Mouse (Mus musculus) intestine, postnatal 0 days (tissue): ENCODE results near the gene Kif13a. TPM values are rescaled to one million over a fixed set of nuclear protein-coding genes. Genes with fewer than 3 reads are reported as not detected.

ENCODE experiments used
- ATAC-seq: fragments of 200-750 bp; cut with Nextera tagmentation; 2 replicates; pipeline ENCODE4 v1.8.0; 2017; ENCODE audit warnings: mild to moderate bottlenecking, moderate TSS enrichment, moderate library complexity
- H3K27ac ChIP-seq: fragments of 300-500 bp; sonication (generic); 2 replicates; pipeline ENCODE4 v1.5.1; 2014; ENCODE audit warnings: mild to moderate bottlenecking, low read depth, low read length, moderate library complexity
- H3K27me3 ChIP-seq: fragments of 300-500 bp; sonication (generic); replicated peaks from 2 replicates; pipeline ENCODE4 v1.6.1; 2014; ENCODE audit warnings: low read length, mixed read lengths; ENCODE audit not compliant: control insufficient read depth, insufficient read depth
- H3K36me3 ChIP-seq: fragments of 300-500 bp; sonication (generic); 2 replicates; pipeline ENCODE4 v1.6.1; 2014; ENCODE audit warnings: mild to moderate bottlenecking, moderate library complexity; ENCODE audit not compliant: control insufficient read depth, insufficient read depth
- H3K4me1 ChIP-seq: fragments of 300-500 bp; sonication (generic); replicated peaks from 2 replicates; pipeline ENCODE4 v1.6.1; 2014; ENCODE audit warnings: antibody characterized with exemption, low read length, mixed read lengths; ENCODE audit not compliant: control insufficient read depth, insufficient read depth
- H3K4me2 ChIP-seq: fragments of 300-500 bp; sonication (generic); replicated peaks from 2 replicates; pipeline ENCODE4 v1.6.1; 2014; ENCODE audit warnings: low read depth, mild to moderate bottlenecking, moderate library complexity
- H3K4me3 ChIP-seq: fragments of 300-500 bp; sonication (generic); 2 replicates; pipeline ENCODE4 v1.5.1; 2014; ENCODE audit warnings: low read depth, low read length
- H3K9ac ChIP-seq: fragments of 300-500 bp; sonication (generic); 2 replicates; pipeline ENCODE4 v1.6.1; 2014; ENCODE audit warnings: mild to moderate bottlenecking, low read depth, low read length
- H3K9me3 ChIP-seq: fragments of 300-500 bp; sonication (generic); 2 replicates; pipeline ENCODE4 v1.6.1; 2016; ENCODE audit warnings: mixed run types; ENCODE audit not compliant: control insufficient read depth
- CTCF ChIP-seq: sonication (generic); IDR thresholded peaks from 2 replicates; pipeline ENCODE4 v1.5.1; 2016; ENCODE audit warnings: low read depth, mild to moderate bottlenecking, control low read depth, antibody characterized with exemption, moderate library complexity
- WGBS: fragments of 180-500 bp; shearing (Covaris S2); extraction: QIAGEN DNeasy Blood & Tissue Kit; methylation state at CpG from one replicate; pipeline ENCODE4 v1.1.7; 2014; 5-methylcytosine and 5-hydroxymethylcytosine counted together
- polyA plus RNA-seq: library from polyadenylated mRNA; unstranded; fragments of >200 nt; fragmentation: Nextera tagmentation; extraction: Ambion mirVana; gene quantifications from 2 replicates; pipeline ENCODE4 v1.2.1, GENCODE M21; 2015

Kif13a gene
- polyA plus RNA-seq, 1 experiment from 2014 or later = 11.3 TPM

DNA sequence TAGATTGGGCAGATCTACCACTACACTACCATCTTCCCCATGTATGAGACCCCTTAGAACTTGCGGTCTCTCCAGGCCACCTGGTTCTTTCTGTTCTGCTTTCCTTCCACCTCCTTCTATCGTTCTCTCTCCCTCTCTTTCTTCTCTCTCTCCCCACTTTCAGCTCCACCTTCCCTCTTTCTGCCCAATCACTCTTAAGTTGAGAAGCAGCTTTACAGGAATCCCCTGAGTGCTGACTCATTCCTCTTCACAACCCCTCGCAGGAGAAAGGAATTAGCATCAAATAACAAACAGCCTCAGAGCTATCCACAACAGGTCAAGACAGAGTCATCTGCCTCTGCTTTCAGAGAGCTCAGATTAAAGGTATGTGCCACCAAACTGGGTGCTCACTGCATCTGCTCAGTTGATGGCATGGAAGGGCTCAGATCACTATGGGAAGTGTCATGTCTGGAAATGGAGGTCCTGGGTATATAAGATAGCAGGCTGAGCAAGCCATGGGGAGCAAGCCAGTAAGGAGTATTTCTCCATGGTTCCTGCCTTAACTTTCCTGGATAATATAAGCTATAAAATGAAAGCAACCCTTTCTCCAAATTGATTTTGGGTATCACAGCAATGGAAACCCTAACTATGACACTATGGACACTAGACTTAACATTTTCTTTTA, 213.6 kb downstream of the Kif13a start:
- no peaks in the 10 kb centered on the region for H3K9me3 ChIP-seq
- TF ChIP-seq CTCF = no peak
- no peaks in the 10 kb centered on the region for H3K27me3 ChIP-seq
- no peak overlapping the region for H3K27ac ChIP-seq
- WGBS = 63% methylated on average over 3 of the region's 3 CpGs
- H3K4me2 ChIP-seq = no peak overlapping the region
- no peak overlapping the region for H3K4me3 ChIP-seq
- H3K4me1 ChIP-seq = no peaks in the 10 kb centered on the region
- ATAC-seq = no peak
- peaks cover 23% of the 10 kb centered on the region for H3K36me3 ChIP-seq
- H3K9ac ChIP-seq = no peak overlapping the region

DNA sequence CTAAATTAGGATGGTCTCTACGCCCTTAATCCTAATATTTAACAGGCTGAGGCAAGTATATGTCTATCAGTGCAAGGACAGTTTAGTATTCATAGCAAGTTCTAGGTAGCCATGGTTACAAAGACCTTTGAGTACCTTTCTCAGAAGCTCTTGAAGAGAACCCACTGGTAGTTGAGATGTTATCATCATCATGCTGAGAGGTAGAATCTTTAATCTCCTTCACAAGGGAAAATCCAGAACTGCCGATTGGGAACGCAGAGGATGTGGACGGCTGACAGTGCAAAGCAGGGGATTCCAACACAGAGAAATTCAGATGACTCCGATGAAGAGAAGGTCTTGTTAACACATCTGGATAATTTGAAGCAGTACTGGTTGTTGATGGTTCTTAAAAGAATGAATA, 216.2 kb downstream of the Kif13a start:
- Histone ChIP-seq H3K9me3 (no peaks in the 10 kb centered on the region), H3K4me3 (no peak overlapping the region), H3K36me3 (peaks cover 36% of the 10 kb centered on the region), H3K4me2 (no peak overlapping the region), H3K9ac (no peak overlapping the region), H3K27me3 (no peaks in the 10 kb centered on the region), H3K4me1 (no peaks in the 10 kb centered on the region), H3K27ac (no peak overlapping the region)
- no peak for ATAC-seq
- no peak for TF ChIP-seq CTCF
- WGBS = 95% methylated on average over 5 of the region's 5 CpGs

DNA sequence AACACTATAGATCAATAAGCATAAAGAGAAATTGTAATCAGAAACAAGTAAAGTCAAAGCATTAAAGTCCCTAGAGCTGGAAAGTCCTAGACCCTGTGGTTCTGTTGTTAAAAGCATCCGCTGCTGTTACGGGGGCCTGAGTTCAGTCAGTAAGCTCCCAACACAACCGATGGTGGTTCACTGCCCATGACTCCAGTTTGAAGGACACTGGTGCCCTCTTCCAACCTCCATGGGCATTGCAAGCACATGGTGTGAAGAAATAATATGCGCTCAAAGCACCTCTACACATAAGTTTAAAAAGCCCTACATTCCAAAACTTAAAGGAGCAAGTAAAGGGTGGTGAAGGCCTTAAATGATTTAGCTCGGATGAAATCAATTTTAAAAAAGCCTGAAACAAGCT, 226.5 kb downstream of the Kif13a start:
- no peak for ATAC-seq
- H3K4me1 ChIP-seq = no peaks in the 10 kb centered on the region
- TF ChIP-seq CTCF = peak; percentile 69
- H3K9ac ChIP-seq = no peak overlapping the region
- peaks cover 14% of the 10 kb centered on the region; the same call in 1 of the 2 replicates for H3K36me3 ChIP-seq
- H3K9me3 ChIP-seq = no peaks in the 10 kb centered on the region
- H3K27me3 ChIP-seq = no peaks in the 10 kb centered on the region
- H3K27ac ChIP-seq = no peak overlapping the region
- no peak overlapping the region for H3K4me2 ChIP-seq
- WGBS = 87% methylated on average over 5 of the region's 5 CpGs
- no peak overlapping the region for H3K4me3 ChIP-seq

DNA sequence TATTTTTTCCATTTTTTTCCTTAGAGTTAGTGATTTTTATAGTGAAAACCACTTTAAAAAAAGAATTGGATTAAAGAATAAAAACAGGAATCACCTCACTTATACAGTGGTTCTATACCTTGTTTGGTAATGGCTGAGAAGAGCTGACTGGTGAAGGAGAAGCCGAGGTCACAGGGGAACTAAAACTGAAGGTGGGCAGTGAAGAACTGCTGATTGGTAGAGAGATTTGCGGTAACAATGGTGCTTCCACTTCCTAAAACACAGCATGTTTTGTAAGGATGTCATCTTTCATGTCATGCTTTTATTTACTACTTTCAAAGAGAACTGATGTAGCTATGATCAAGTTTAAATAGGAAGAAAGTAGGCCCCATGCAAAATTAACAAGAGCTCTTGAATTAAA, 228.2 kb downstream of the Kif13a start:
- 83% methylated on average over 2 of the region's 2 CpGs for WGBS
- peaks cover 14% of the 10 kb centered on the region; the same call in 1 of the 2 replicates for H3K36me3 ChIP-seq
- H3K4me2 ChIP-seq = no peak overlapping the region
- TF ChIP-seq CTCF = no peak
- no peak overlapping the region for H3K4me3 ChIP-seq
- H3K27me3 ChIP-seq = no peaks in the 10 kb centered on the region
- no peaks in the 10 kb centered on the region; the same call in 1 of the 2 replicates for H3K4me1 ChIP-seq
- H3K27ac ChIP-seq = no peak overlapping the region
- no peak overlapping the region for H3K9ac ChIP-seq
- no peak for ATAC-seq
- H3K9me3 ChIP-seq = no peaks in the 10 kb centered on the region

DNA sequence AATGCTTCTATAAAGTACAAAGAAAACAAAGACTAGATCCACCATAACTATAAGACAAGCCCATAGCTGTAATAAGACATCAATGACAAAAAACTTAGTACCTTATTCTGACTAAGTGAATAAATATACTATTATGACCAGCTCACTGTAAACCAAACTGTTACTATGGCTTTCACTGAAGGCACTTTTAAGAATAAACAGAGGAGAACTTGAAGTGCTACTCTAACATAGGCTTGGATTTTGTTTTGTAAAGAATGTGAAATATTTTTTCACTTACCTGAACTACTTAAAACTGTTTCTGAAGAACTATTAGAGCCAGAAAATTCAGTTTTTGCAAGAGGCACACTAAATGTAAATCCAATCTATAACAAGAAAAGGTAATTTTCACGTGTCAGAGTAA, 230.3 kb downstream of the Kif13a start:
- Histone ChIP-seq H3K4me3 (no peak overlapping the region), H3K9me3 (no peaks in the 10 kb centered on the region), H3K4me2 (no peak overlapping the region), H3K27ac (no peak overlapping the region), H3K4me1 (no peaks in the 10 kb centered on the region; the same call in 1 of the 2 replicates), H3K27me3 (no peaks in the 10 kb centered on the region), H3K36me3 (peaks cover 14% of the 10 kb centered on the region; the same call in 1 of the 2 replicates), H3K9ac (no peak overlapping the region)
- ATAC-seq = no peak
- no peak for TF ChIP-seq CTCF
- WGBS = 92% methylated on average over 1 of the region's 1 CpGs

Other genes starting within 250 kb of the Kif13a start
- gene Nup153, start 201.9 kb downstream of the Kif13a start, polyA plus RNA-seq = 6.5 and 8.3 TPM in 2 replicates
- gene Nhlrc1, start 85.0 kb upstream of the Kif13a start, polyA plus RNA-seq = 2.1 and 2.4 TPM in 2 replicates
- gene Kdm1b, start 113.6 kb upstream of the Kif13a start, polyA plus RNA-seq = 6.7 and 7.2 TPM in 2 replicates
- gene Tpmt, start 114.9 kb upstream of the Kif13a start, polyA plus RNA-seq = 21.6 and 21.9 TPM in 2 replicates
- gene Dek, start 176.3 kb upstream of the Kif13a start, polyA plus RNA-seq = 115 and 120 TPM in 2 replicates
- gene Rnf144b, start 192.8 kb upstream of the Kif13a start, polyA plus RNA-seq = 1.7 and 2.0 TPM in 2 replicates